In the genomic region with DNA sequence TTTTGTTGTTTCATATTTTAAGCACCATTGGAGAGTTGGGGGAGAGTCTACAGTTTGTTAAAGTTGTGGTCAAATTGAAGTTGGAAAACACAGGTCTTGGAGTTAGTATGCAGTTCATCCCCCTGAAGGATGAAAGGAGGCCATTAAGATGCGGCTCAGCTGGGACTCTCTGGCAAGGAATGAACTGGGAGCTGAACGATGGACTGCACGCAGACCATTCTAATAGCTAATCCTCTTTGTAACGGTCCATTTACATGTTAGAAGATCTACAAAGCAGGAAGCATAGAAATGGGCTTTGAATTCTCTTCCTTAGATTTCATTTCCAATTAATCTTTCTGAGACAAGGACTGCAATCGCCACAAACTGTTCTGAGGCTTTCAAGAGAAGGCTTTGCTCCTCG, we compare ENCODE assay signal across 13 mouse cellular contexts.
A peak's percentile ranks its signal among the peaks of the same experiment; 100 is the strongest.
DNase-seq lines count a peak whose midpoint lies in the region; ATAC-seq lines count a peak whose summit lies in the region.
"Had no signal": no experiment of that assay in that cellular context is flagged by ENCODE, and none has a peak within 500 bp of the region (broad histone marks: within the 10 kb centered on the region; RNA-seq: fewer than 3 reads in every experiment).

No protein-coding gene starts in this region.

- no peak overlapping the region for H3K27ac ChIP-seq in neural tube, embryonic 11.5 days (ENCODE audit: low read depth, low read length)
- H3K27ac ChIP-seq in forebrain, embryonic 16.5 days (ENCODE audit: low read length) = no peak overlapping the region
- H3K27ac ChIP-seq in midbrain, embryonic 11.5 days (ENCODE audit: low read depth, low read length) = no peak overlapping the region
- H3K27ac ChIP-seq: liver, embryonic 15.5 days had no signal

- H3K4me2 ChIP-seq in neural tube, embryonic 11.5 days (ENCODE audit: low read depth) = no peak overlapping the region
- H3K4me2 ChIP-seq in forebrain, embryonic 16.5 days (ENCODE audit: low read length) = no peak overlapping the region
- no peak overlapping the region for H3K4me2 ChIP-seq in midbrain, embryonic 11.5 days
- H3K4me2 ChIP-seq: heart, embryonic 12.5 days; liver, embryonic 15.5 days had no signal

- H3K36me3 ChIP-seq in neural tube, embryonic 11.5 days (ENCODE audit: control insufficient read depth, insufficient read depth, low read length) = no peaks in the 10 kb centered on the region
- no peaks in the 10 kb centered on the region for H3K36me3 ChIP-seq in forebrain, embryonic 16.5 days (ENCODE audit: control insufficient read depth, insufficient read depth)
- no peaks in the 10 kb centered on the region for H3K36me3 ChIP-seq in midbrain, embryonic 11.5 days (ENCODE audit: control insufficient read depth, insufficient read depth, low read length)
- H3K36me3 ChIP-seq: heart, embryonic 12.5 days; liver, embryonic 15.5 days had no signal

- H3K9me3 ChIP-seq in neural tube, embryonic 11.5 days (ENCODE audit: control insufficient read depth, low read length) = no peaks in the 10 kb centered on the region
- H3K9me3 ChIP-seq in forebrain, embryonic 16.5 days (ENCODE audit: control insufficient read depth, low read length) = no peaks in the 10 kb centered on the region
- H3K9me3 ChIP-seq in midbrain, embryonic 11.5 days (ENCODE audit: control insufficient read depth, low read length) = no peaks in the 10 kb centered on the region; the same call in 1 of the 2 replicates
- H3K9me3 ChIP-seq: heart, embryonic 12.5 days; liver, embryonic 15.5 days had no signal

- 0 out of 2 replicates have a peak, but pooled peaks cover 11% of the 10 kb centered on the region for H3K4me1 ChIP-seq in neural tube, embryonic 11.5 days (ENCODE audit: control insufficient read depth, insufficient read depth, low read length)
- H3K4me1 ChIP-seq in forebrain, embryonic 16.5 days (replicated peaks; ENCODE audit: control insufficient read depth, insufficient read depth, low read length) = peaks cover 6% of the 10 kb centered on the region; the same call in 1 of the 2 replicates
- peaks cover 16% of the 10 kb centered on the region for H3K4me1 ChIP-seq in midbrain, embryonic 11.5 days (ENCODE audit: control insufficient read depth, insufficient read depth, low read length)
- H3K4me1 ChIP-seq: liver, embryonic 15.5 days had no signal

- no peak overlapping the region for H3K4me3 ChIP-seq in neural tube, embryonic 11.5 days (ENCODE audit: low read depth, low read length)
- no peak overlapping the region for H3K4me3 ChIP-seq in forebrain, embryonic 16.5 days (replicated peaks; ENCODE audit: low read length)
- H3K4me3 ChIP-seq in midbrain, embryonic 11.5 days (ENCODE audit: low read depth, low read length) = no peak overlapping the region
- H3K4me3 ChIP-seq: heart, embryonic 12.5 days; liver, embryonic 15.5 days had no signal

- H3K27me3 ChIP-seq in neural tube, embryonic 11.5 days (ENCODE audit: control insufficient read depth, insufficient read depth, low read length) = no peaks in the 10 kb centered on the region
- H3K27me3 ChIP-seq in forebrain, embryonic 16.5 days (replicated peaks; ENCODE audit: control insufficient read depth, insufficient read depth, low read length) = no peaks in the 10 kb centered on the region
- no peaks in the 10 kb centered on the region; the same call in 1 of the 2 replicates for H3K27me3 ChIP-seq in midbrain, embryonic 11.5 days (ENCODE audit: control insufficient read depth, insufficient read depth, low read length)
- H3K27me3 ChIP-seq: heart, embryonic 12.5 days; liver, embryonic 15.5 days had no signal

- no peak overlapping the region for H3K9ac ChIP-seq in neural tube, embryonic 11.5 days (ENCODE audit: low read length)
- H3K9ac ChIP-seq in forebrain, embryonic 16.5 days (replicated peaks; ENCODE audit: low read depth, low read length) = no peak overlapping the region
- H3K9ac ChIP-seq in midbrain, embryonic 11.5 days (ENCODE audit: low read length) = no peak overlapping the region
- H3K9ac ChIP-seq: heart, embryonic 12.5 days; liver, embryonic 15.5 days had no signal

- 46% methylated on average over 6 of the region's 6 CpGs for WGBS in neural tube, embryonic 11.5 days
- WGBS in forebrain, embryonic 16.5 days = 9% methylated on average over 6 of the region's 6 CpGs
- WGBS in midbrain, embryonic 11.5 days = 19% methylated on average over 6 of the region's 6 CpGs

- peak; percentile 48 for DNase-seq in neural tube, embryonic 11.5 days (ENCODE audit: low spot score)
- no peak for DNase-seq in neural tube, embryonic 10.5 days (ENCODE audit: extremely low spot score, low spot score)
- DNase-seq in midbrain, embryonic 11.5 days (ENCODE audit: low spot score, missing footprints) = no peak
- DNase-seq in retina, postnatal 1 day = peak; percentile 23
- no peak for DNase-seq in thymus, postnatal 4 days
- DNase-seq: adrenal gland, postnatal 25 days; cerebellum, adult 9-11 months; gastrocnemius, postnatal 10 days; kidney, postnatal 10 days had no signal

- peak; percentile 67 for ATAC-seq in neural tube, embryonic 11.5 days (ENCODE audit: insufficient read depth, low FRiP score, low TSS enrichment)
- peak; percentile 90 for ATAC-seq in forebrain, embryonic 16.5 days
- peak; percentile 80 for ATAC-seq in midbrain, embryonic 11.5 days (ENCODE audit: low FRiP score)
- ATAC-seq in cerebellum, adult (ENCODE audit: insufficient number of reproducible peaks, low FRiP score, low TSS enrichment) = no peak

Comparison
In these comparisons a context has a peak if more than half of its experiments do, and no peak if none do; other contexts are left out.
1. DNase-seq: peak in neural tube, embryonic 11.5 days (single experiment) and retina, postnatal 1 day (single experiment); none in neural tube, embryonic 10.5 days (single experiment), midbrain, embryonic 11.5 days (single experiment) and thymus, postnatal 4 days (single experiment).